Mouse (Mus musculus) spleen, embryonic (tissue): ENCODE data around the gene Prl6a1.

Source experiments
- CTCF ChIA-PET: fragments of 350-600 bp; sonication (Branson Sonifier 250); formaldehyde crosslinking; loops from one replicate; lab custom pipeline; 2022; lab: Charles Lee

The Prl6a1 gene

DNA sequence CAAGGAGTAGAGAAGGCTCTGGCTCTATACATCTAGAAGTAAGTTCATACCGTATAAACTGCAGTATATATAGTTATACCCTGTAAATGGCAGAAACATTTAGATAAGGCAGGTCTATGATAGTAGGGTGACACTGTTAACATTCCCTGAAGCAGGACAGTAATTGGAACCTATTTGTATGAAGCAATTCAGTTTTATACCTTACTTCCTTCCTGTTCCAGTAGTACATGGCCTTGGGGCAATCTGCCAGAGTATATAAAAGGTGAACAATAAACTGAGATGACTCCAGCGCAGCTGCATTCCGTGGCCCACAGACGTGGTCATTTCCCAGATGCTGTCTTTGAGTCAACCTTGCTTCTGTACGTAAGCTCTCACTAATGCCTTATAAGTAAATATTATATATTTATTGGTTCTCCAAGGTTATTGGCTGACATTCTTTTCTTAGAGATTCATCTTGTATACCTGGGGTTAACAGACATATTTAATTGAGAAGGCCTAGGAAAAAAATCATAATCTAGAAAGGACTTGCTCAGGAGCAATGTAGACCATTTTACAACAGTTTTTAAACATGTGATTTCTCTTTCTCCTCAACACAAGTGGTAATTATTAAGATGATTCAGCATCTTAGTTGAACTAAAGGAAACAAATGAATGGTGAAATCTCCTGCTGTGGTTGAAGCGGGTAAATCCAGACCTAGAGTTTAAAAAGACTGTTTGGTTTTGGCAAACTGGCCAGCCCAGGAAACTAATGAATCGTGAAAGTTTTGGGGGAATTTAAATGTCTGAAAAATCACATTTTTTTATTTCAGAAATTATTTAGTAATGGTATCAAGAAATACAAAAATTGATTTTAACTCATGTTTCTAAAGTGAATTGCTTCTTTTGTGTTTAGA, at the start of gene Prl6a1:
TSS of gene Prl6a1 (plus strand) at position 294 of the 892 bp plus-strand sequence.
- CTCF ChIA-PET, result no interaction called here

DNA sequence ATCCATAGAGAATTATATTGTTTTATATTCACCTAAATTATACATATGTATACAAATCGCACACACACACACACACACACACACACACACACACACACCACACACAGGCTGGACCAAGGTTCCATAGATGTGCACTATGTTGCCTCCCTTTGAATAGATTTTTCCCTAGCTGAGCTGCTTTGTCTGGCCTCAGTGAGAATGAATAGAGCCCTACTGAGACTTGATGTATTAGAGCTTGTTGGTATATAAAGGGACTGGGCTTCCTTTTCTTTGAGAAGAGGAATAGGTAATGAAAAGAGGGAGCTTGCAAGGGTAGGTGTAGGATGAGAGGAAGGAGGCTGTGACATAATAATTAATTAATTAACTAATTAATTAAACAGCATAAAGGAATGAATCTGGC, 22.6 kb downstream of the Prl6a1 start:
- CTCF ChIA-PET, result no interaction called here

DNA sequence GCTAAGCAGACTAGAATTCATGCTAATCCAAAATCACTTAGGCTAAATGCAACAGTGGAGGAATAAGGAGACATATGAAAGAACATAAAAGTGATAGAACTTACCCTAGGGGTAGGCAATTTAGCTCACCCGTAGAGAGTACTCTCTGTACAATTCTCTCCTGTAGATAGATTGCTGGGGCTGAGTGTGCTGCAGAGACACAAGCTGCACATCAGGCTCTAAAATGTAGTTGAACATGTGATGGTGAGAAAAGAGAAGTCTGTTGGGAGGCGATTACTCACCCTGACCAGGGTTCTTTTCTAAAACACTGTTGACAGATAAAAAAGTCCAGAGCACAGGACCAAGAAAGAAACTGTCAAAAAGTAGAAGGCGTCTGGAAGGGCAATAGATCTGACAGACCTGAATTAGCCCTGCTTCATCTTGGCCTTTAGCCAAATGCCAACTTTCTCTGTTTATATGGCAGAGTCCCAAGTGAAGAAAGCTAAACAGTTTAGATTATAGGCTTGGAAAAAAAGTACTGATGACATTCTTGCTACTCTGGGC, 30.4 kb downstream of the Prl6a1 start:
- CTCF ChIA-PET, result no interaction called here

DNA sequence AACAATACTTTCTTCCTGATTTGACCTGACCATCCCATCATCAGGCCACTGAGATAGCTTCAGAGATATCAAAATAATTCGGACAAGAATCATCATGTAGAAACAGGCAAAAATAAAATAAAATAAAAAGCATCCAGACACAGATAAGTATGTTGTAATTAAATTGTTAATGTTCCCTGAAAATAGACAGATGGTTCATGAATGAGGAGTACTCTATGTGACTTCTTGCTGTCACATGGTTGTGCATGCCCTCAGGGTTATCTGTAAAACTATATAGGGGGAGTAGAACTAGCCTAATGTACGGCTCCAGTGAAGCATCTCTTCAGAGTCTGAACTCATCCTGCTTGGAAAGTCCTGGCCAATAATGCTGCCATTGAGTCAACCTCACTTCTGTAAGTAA, 32.9 kb downstream of the Prl6a1 start, which contains the start of gene Prl8a2:
TSS of gene Prl8a2 (plus strand) at position 301 of the 400 bp plus-strand sequence.
- CTCF ChIA-PET, result no interaction called here
